Mouse (Mus musculus) heart, adult 2 months (tissue): ENCODE data around the gene Nt5c.

Source experiments
- EP300 ChIP-seq: fragments of 200-500 bp; IDR thresholded peaks from 2 replicates; pipeline ENCODE4 v1.6.1; 2011; ENCODE audit warnings: low read depth, low read length, control low read depth; ENCODE audit not compliant: insufficient read depth
- POLR2A ChIP-seq: fragments of 200-500 bp; IDR thresholded peaks from 2 replicates; pipeline ENCODE4 v1.6.1; 2011; ENCODE audit warnings: mild to moderate bottlenecking, low read depth, low read length, control low read depth; ENCODE audit not compliant: insufficient read depth

GRCm38 (mm10) chr11:115519581-115519980 lies 27.9 kb upstream of the Nt5c start:
- no peak for TF ChIP-seq POLR2A
- no peak for TF ChIP-seq EP300
